Mouse (Mus musculus) thymus, adult 18-20 months (tissue): ENCODE measurements at regions not wholly inside any gene's neighbourhood (a gene's known extent, or its start where the extent isn't known, plus 50 kb on each side); places are given as distances from the start of the nearest gene placed in this dataset.

ENCODE experiments used
- DNase-seq, 2 experiments: peaks; one replicate each; pipeline ENCODE4 v3.0.0; 2022; ENCODE audit warnings: mixed read lengths in 2 of 2

GRCm38 (mm10) chr16:76577206-76577605, 203.6 kb upstream of the Nrip1 start:
- DNase-seq = no peak

- no peak for DNase-seq
Measured at GRCm38 (mm10) chr16:76575281-76575680, 201.7 kb upstream of the Nrip1 start.

- DNase-seq = no peak
Measured at GRCm38 (mm10) chr16:76566220-76566619, 192.6 kb upstream of the Nrip1 start.

GRCm38 (mm10) chr16:76554846-76555245, 181.2 kb upstream of the Nrip1 start:
- DNase-seq = no peak

GRCm38 (mm10) chr16:76549628-76550027, 176.0 kb upstream of the Nrip1 start:
- DNase-seq = peak in 1 of 2 experiments; percentile 68

GRCm38 (mm10) chr16:76547087-76547486, 173.5 kb upstream of the Nrip1 start:
- DNase-seq = no peak

GRCm38 (mm10) chr16:76546632-76547031, 173.0 kb upstream of the Nrip1 start:
- no peak for DNase-seq

- no peak for DNase-seq
Measured at GRCm38 (mm10) chr16:76545942-76546341, 172.3 kb upstream of the Nrip1 start.

- DNase-seq = no peak
Measured at GRCm38 (mm10) chr16:76544972-76545371, 171.3 kb upstream of the Nrip1 start.

GRCm38 (mm10) chr16:76540964-76541363, 167.3 kb upstream of the Nrip1 start:
- DNase-seq = no peak

- DNase-seq = no peak
Measured at GRCm38 (mm10) chr16:76540328-76540923, 166.8 kb upstream of the Nrip1 start.

- no peak for DNase-seq
Measured at GRCm38 (mm10) chr16:76539669-76540068, 166.0 kb upstream of the Nrip1 start.

GRCm38 (mm10) chr16:76537871-76538270, 164.2 kb upstream of the Nrip1 start:
- no peak for DNase-seq

GRCm38 (mm10) chr16:76532928-76533217, 159.2 kb upstream of the Nrip1 start:
- no peak for DNase-seq

GRCm38 (mm10) chr16:76532142-76532927, 158.7 kb upstream of the Nrip1 start:
- no peak for DNase-seq

GRCm38 (mm10) chr16:76530886-76531285, 157.3 kb upstream of the Nrip1 start:
- DNase-seq = no peak

GRCm38 (mm10) chr16:76529613-76530012, 156.0 kb upstream of the Nrip1 start:
- no peak for DNase-seq

- no peak for DNase-seq
Measured at GRCm38 (mm10) chr16:76527106-76527949, 153.7 kb upstream of the Nrip1 start.

- no peak for DNase-seq
Measured at GRCm38 (mm10) chr16:76525563-76525962, 151.9 kb upstream of the Nrip1 start.

- DNase-seq = no peak
Measured at GRCm38 (mm10) chr16:76524921-76525320, 151.3 kb upstream of the Nrip1 start.

GRCm38 (mm10) chr16:76521142-76521541, 147.5 kb upstream of the Nrip1 start:
- no peak for DNase-seq

- no peak for DNase-seq
Measured at GRCm38 (mm10) chr16:76520643-76520993, 147.0 kb upstream of the Nrip1 start.

GRCm38 (mm10) chr16:76519911-76520642, 146.4 kb upstream of the Nrip1 start:
- no peak for DNase-seq
